Mouse (Mus musculus): ENCODE measurements at regions not wholly inside any gene's neighbourhood (a gene's known extent, or its start where the extent isn't known, plus 50 kb on each side); places are given as distances from the start of the nearest gene placed in this dataset.

DNA sequence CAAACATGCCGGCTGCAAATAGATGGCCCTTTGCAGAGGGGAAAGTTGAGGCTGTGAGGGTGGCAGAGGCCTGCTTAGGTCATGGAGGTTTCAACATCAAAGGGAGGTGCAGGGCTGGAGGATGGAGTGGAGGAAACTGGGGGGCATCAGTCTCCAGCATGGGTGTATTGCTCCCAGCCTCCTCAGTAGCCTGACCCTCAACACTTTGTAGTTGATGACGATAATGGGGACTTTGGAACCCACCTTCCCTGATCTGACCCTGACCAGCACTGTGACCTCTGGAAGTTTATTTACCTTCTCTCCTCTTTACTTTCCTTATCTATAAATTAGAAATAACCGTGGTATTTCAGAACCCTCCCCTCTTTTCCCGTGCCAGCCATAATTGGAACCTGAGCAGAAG, 56.2 kb downstream of the Gm26897 start:
- Histone ChIP-seq H3K27ac (replicated peaks; ENCODE audit: low read depth, low read length) (no peak overlapping the region), H3K4me1 (ENCODE audit: control insufficient read depth, insufficient read depth, insufficient read length, low read length) (0 out of 2 replicates have a peak, but pooled peaks cover 2% of the 10 kb centered on the region), H3K4me3 (ENCODE audit: insufficient read depth, low read depth, low read length) (no peak overlapping the region)

DNA sequence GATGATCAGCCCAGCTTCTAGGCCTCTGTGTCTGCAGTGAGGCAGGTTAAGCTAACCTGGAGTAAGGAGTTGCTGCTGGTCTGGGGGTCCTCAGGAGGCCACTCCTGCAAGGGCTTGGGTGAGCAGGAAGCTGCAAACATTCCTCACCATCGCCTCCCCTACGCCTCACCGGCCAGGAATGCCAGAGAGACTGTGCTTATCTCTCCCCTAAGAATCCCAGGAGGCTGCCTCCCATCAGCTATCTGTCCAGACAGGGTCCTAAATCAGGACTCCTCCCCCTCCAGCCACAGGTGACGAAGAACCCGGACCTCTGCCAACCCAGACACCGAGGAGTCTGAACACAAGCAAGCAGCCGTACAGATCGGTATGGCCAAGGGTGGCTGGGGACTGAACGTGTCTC, 56.8 kb downstream of the Gm26897 start:
- Histone ChIP-seq H3K4me1 (ENCODE audit: control insufficient read depth, insufficient read depth, insufficient read length, low read length) (0 out of 2 replicates have a peak, but pooled peaks cover 2% of the 10 kb centered on the region), H3K27ac (replicated peaks; ENCODE audit: low read depth, low read length) (no peak overlapping the region), H3K4me3 (ENCODE audit: insufficient read depth, low read depth, low read length) (no peak overlapping the region)

DNA sequence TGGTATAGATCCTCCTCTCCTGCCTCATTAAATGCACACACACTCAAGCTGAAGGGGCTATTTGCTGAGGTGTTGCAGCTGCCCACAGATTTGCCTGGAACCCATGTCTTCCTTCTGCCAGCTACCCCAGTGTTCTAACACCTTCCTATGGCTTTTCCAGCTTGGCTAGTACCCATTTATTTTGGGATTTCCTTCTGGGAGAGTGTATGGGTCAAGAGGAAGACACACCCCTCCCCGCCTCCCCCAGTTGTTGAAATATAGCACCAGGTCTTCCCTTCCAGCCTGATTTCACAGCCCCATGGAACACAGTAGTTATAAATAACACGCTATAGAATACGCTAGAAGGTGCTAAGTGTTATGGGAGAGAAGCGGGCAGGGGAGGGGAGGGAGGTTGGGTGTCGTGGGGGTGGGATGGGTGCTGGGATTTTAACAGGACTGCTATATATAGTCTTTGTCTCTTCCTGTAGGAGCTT, 57.4 kb downstream of the Gm26897 start:
- H3K27ac ChIP-seq (replicated peaks; ENCODE audit: low read depth, low read length), result no peak overlapping the region
- no peak overlapping the region for H3K4me3 ChIP-seq (ENCODE audit: insufficient read depth, low read depth, low read length)
- H3K4me1 ChIP-seq (ENCODE audit: control insufficient read depth, insufficient read depth, insufficient read length, low read length), result 0 out of 2 replicates have a peak, but pooled peaks cover 2% of the 10 kb centered on the region

DNA sequence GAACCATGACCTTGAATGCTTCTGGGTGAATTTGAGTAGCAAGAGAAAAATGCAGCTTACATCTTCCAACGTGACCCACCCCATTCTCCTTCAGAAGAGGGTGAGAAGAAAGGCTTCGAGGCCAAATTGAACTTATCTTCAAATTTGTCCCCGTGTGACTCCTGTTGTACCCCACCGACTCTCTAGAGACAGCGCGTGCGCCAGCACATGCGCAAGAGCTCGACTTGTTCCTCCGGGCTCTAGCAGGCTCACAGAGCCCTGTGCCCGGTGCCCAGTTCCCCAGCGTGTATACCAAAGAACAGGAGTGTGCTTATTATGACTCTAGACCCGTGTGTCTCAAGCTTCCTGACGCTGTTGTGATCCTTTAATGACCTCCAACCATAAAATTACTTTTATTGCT, 59.0 kb downstream of the Gm26897 start:
- Histone ChIP-seq H3K27ac (replicated peaks; ENCODE audit: low read depth, low read length) (no peak overlapping the region), H3K4me1 (ENCODE audit: control insufficient read depth, insufficient read depth, insufficient read length, low read length) (0 out of 2 replicates have a peak, but pooled peaks cover 2% of the 10 kb centered on the region), H3K4me3 (ENCODE audit: insufficient read depth, low read depth, low read length) (no peak overlapping the region)

DNA sequence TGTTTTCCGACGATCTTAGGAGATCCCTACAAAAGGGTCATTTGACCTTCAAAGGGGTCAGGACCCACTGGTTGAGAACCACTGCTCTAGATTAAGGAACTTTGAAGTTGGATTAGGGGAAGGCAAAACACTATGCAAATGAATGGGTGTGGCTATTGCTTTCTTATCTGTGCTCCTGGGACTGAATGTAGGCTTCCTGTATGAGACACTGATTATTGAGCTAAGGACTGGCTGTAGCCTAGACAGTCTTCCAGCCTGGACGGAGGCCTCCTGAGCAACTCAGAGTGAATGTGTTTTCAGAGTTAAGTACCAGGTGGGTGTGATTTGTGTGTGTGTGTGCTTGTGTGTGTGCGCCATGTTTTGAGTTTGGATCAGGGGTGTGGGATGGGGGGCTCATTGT, 59.5 kb downstream of the Gm26897 start:
- 0 out of 2 replicates have a peak, but pooled peaks cover 2% of the 10 kb centered on the region for H3K4me1 ChIP-seq (ENCODE audit: control insufficient read depth, insufficient read depth, insufficient read length, low read length)
- H3K4me3 ChIP-seq (ENCODE audit: insufficient read depth, low read depth, low read length), result peak overlapping the region; percentile 21; the same call in 1 of the 2 replicates
- H3K27ac ChIP-seq (replicated peaks; ENCODE audit: low read depth, low read length), result no peak overlapping the region; the same call in 1 of the 2 replicates

DNA sequence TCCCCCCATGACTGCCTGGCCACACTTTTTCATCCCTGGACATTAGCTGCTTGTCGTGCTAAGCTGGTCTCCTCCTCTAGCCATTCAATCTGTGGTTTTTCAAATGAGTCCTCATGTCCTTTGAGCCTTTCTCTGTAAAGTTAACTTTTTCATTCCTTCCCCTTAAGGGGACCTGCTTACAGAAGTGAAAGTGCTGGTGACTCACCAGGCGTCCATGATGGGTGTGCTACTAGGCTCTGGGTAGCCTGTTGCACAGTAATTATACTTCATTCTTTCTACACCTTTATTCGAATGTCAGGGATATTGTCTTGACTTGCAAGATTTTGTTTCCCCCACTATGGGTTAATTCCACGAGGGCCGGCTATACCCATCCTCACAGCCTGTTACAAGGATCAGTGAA, 63.2 kb downstream of the Gm26897 start:
- H3K27ac ChIP-seq (replicated peaks; ENCODE audit: low read depth, low read length), result no peak overlapping the region

DNA sequence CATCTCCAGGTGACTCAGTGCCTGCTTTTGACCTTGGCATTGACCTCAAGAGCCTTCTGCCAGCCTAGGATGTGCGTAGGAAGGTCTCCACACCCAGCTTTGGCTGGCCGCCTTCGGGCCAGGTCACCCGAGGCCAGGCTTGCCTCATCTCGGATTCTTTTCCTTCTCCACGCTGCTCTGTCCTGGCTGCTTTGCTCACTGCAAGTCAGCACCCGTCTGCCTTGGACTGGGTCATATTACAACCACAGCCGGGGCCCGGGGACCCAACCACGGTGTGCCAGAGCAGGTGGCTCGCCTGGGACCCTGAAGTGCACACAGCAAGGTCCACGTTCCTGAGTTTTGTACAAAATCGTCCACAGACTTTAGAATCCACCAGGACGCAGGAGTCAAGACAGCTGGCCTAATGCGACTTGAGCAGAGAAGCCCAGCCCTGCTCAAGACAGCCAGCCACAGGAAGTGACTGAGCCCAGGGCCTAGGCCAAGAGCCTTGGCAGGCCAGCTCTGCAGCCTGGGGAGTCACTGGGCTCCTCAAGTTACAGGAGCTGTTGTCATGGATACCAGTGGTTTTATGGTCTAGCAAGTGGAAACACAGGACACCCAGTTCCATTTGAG, 66.1 kb downstream of the Gm26897 start:
- Histone ChIP-seq H3K4me1 (ENCODE audit: control insufficient read depth, insufficient read depth, insufficient read length, low read length) (peaks cover 15% of the 10 kb centered on the region), H3K27ac (replicated peaks; ENCODE audit: low read depth, low read length) (peak overlapping the region; percentile 96), H3K4me3 (ENCODE audit: insufficient read depth, low read depth, low read length) (peak overlapping the region; percentile 30; the same call in 1 of the 2 replicates)

More for the DNA sequence above, 63.2 kb downstream of the Gm26897 start:
- Histone ChIP-seq H3K4me1 (ENCODE audit: control insufficient read depth, insufficient read depth, insufficient read length, low read length) (peaks cover 18% of the 10 kb centered on the region), H3K4me3 (ENCODE audit: insufficient read depth, low read depth, low read length) (no peak overlapping the region)

- Histone ChIP-seq H3K4me1 (ENCODE audit: control insufficient read depth, insufficient read depth, insufficient read length, low read length) (peaks cover 20% of the 10 kb centered on the region), H3K4me3 (ENCODE audit: insufficient read depth, low read depth, low read length) (no peak overlapping the region), H3K27ac (replicated peaks; ENCODE audit: low read depth, low read length) (peak overlapping the region; percentile 70)
Observed at GRCm38 (mm10) chr5:111800511-111800910, 66.8 kb downstream of the Gm26897 start.

DNA sequence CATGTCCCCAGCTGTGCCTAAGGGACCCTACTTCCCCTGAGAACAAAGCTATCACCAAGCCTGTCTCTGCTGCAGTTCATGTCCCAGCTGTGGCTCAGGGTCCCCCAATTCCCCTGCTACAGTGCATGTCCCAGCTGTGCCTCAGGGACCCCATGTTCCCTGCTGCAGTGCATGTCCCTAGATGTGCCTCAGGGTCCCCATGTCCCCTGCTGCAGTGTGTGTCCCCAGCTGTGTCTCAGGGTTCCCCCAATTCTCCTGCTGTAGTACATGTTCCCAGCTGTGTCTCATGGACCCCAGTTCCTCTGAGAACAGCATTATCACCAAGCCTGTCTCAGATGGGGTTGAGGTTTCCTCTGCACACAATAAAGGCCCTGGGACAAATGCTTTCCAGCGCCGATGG, 67.3 kb downstream of the Gm26897 start:
- Histone ChIP-seq H3K4me3 (ENCODE audit: insufficient read depth, low read depth, low read length) (no peak overlapping the region), H3K27ac (replicated peaks; ENCODE audit: low read depth, low read length) (peak overlapping the region; percentile 70; the same call in 1 of the 2 replicates), H3K4me1 (ENCODE audit: control insufficient read depth, insufficient read depth, insufficient read length, low read length) (peaks cover 22% of the 10 kb centered on the region)

DNA sequence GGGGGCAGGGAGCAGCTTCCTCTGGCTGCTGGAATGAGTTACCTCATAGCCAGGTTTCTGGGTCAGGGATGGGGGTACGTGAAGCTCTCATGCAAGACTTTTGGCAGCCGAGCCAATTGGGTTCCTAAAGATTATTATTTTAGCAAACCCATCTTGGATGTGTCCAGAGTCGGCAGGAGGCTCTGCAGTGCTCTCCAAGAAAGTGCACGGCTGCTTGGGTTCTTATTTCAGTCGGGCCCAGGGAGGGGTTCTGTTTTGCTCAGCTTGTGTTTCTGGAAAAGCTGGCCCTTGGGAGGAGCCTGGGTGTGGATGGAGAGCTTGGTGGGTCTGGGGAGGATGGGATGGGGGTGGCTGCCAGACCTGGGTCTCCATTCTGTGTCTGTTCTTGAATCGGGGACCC, 70.8 kb downstream of the Gm26897 start:
- H3K4me1 ChIP-seq (ENCODE audit: control insufficient read depth, insufficient read depth, insufficient read length, low read length), result peaks cover 20% of the 10 kb centered on the region
- no peak overlapping the region for H3K27ac ChIP-seq (replicated peaks; ENCODE audit: low read depth, low read length)
- H3K4me3 ChIP-seq (ENCODE audit: insufficient read depth, low read depth, low read length), result no peak overlapping the region

DNA sequence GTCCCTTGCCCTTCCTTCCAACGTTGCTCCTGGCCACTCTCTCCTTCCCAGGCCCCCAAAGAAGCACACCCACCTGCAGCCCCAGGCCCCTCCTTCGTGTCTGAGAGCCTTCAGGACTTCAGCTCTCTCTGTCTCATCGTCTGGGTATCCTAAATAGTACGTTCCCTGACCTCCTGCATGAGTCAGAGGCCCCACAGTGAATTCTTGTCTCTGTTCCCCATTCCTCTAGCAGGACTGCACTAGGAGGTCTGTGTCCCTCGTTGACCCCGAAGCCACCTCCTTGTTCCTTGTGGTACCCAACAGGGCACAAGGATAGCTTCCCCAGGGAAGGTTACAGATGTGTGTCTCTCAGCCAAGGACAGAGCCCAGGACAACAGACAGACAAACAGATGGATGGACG, 71.4 kb downstream of the Gm26897 start:
- H3K4me3 ChIP-seq (ENCODE audit: insufficient read depth, low read depth, low read length), result no peak overlapping the region
- H3K4me1 ChIP-seq (ENCODE audit: control insufficient read depth, insufficient read depth, insufficient read length, low read length), result peaks cover 20% of the 10 kb centered on the region
- peak overlapping the region; percentile 32 for H3K27ac ChIP-seq (replicated peaks; ENCODE audit: low read depth, low read length)

GRCm38 (mm10) chr5:111805761-111806191, 72.1 kb downstream of the Gm26897 start:
- H3K4me1 ChIP-seq (ENCODE audit: control insufficient read depth, insufficient read depth, insufficient read length, low read length), result peaks cover 14% of the 10 kb centered on the region
- peak overlapping the region; percentile 32 for H3K27ac ChIP-seq (replicated peaks; ENCODE audit: low read depth, low read length)
- H3K4me3 ChIP-seq (ENCODE audit: insufficient read depth, low read depth, low read length), result no peak overlapping the region

DNA sequence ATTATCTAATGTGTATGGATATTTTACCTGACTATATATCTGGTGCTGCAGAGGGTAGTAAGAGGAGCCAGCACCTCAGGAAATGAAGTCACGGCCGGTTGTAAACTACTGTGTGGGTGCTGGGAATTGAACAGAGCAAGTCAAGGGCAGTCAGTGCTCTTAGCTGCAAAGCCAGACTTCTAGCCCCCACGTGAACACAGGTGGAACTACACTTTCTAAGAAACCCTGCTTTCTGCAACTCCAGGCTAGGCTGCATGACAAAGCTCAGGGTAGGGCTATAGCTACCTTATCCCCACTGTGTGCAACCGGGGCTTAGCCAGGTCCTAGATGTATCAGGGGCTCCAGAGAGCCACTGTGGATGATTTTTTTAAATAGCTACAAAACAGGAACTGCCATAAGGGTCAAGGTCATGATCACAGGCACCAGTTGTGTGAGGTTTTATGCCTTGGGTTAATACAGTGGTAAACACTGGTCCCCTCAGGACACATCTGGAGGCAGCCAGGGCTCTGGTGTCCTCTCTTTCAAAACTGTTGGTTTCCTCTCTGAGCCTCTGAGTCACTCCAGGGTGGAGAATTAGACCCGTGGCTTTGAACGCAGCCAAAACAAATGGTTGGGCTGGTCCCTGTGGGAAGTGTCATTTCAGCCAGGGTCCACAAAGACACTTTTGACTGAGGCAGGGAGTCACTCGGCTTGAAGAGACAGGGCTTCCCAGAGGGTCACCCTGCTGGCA, 76.5 kb downstream of the Gm26897 start:
- Histone ChIP-seq H3K4me3 (ENCODE audit: insufficient read depth, low read depth, low read length) (no peak overlapping the region), H3K27ac (replicated peaks; ENCODE audit: low read depth, low read length) (no peak overlapping the region)

GRCm38 (mm10) chr5:111812581-111812980, 78.9 kb downstream of the Gm26897 start:
- Histone ChIP-seq H3K4me1 (ENCODE audit: control insufficient read depth, insufficient read depth, insufficient read length, low read length) (no peaks in the 10 kb centered on the region; the same call in 1 of the 2 replicates), H3K4me3 (ENCODE audit: insufficient read depth, low read depth, low read length) (no peak overlapping the region), H3K27ac (replicated peaks; ENCODE audit: low read depth, low read length) (no peak overlapping the region)

More for the DNA sequence above, 76.5 kb downstream of the Gm26897 start:
- peaks cover 7% of the 10 kb centered on the region for H3K4me1 ChIP-seq (ENCODE audit: control insufficient read depth, insufficient read depth, insufficient read length, low read length)

DNA sequence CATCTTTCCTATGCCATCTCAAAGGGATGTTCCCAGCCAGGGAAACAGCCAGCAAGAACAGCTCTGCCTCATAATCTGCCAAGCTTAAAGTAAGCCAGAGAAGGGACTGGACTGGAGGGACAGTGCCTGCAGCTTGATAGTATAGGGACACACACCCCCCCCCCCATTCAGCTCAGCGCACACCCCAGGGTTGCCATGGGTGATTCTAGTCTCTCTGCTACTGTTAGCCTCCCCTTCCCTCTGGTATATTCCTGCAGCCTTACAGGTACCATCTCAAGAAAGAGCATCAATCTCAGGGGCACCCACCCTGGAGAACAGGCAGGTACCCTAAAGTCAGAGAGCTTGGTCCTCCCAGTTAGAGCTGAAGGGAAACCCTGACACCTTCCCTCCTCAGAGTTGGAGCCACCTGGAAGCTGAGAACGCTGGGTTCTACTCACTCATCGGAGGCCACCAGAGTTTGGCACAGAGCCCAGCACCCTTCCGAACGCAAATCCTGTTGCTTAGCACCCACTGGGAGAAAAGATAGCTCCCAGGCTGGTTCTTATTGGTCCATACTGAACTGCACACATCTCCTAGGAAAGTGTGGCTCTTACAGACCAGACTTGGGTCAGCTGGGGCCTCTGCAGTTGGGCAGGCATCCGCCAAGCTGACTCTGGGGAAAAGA, 79.5 kb downstream of the Gm26897 start:
- no peaks in the 10 kb centered on the region; the same call in 1 of the 2 replicates for H3K4me1 ChIP-seq (ENCODE audit: control insufficient read depth, insufficient read depth, insufficient read length, low read length)
- no peak overlapping the region for H3K27ac ChIP-seq (replicated peaks; ENCODE audit: low read depth, low read length)
- no peak overlapping the region for H3K4me3 ChIP-seq (ENCODE audit: insufficient read depth, low read depth, low read length)
